Mouse (Mus musculus) spleen, adult 2 months (tissue): ENCODE results near the gene Slain1.

Source experiments
- CTCF ChIP-seq: fragments of 200-500 bp; IDR thresholded peaks from 2 replicates; pipeline ENCODE4 v1.5.1; 2011; ENCODE audit warnings: mild to moderate bottlenecking, inconsistent platforms; ENCODE audit not compliant: insufficient read depth, insufficient read length, insufficient replicate concordance; ENCODE audit errors: extremely low read depth
- POLR2A ChIP-seq: fragments of 200-500 bp; IDR thresholded peaks from 2 replicates; pipeline ENCODE4 v1.6.1; 2011; ENCODE audit warnings: low read depth, low read length, inconsistent platforms

- no peak for TF ChIP-seq CTCF
- no peak for TF ChIP-seq POLR2A
Measured at GRCm38 (mm10) chr14:103747345-103747744, 97.3 kb downstream of the Slain1 start.
